Mouse (Mus musculus): ENCODE results near the gene Slc35c1.

Gene Slc35c1

DNA sequence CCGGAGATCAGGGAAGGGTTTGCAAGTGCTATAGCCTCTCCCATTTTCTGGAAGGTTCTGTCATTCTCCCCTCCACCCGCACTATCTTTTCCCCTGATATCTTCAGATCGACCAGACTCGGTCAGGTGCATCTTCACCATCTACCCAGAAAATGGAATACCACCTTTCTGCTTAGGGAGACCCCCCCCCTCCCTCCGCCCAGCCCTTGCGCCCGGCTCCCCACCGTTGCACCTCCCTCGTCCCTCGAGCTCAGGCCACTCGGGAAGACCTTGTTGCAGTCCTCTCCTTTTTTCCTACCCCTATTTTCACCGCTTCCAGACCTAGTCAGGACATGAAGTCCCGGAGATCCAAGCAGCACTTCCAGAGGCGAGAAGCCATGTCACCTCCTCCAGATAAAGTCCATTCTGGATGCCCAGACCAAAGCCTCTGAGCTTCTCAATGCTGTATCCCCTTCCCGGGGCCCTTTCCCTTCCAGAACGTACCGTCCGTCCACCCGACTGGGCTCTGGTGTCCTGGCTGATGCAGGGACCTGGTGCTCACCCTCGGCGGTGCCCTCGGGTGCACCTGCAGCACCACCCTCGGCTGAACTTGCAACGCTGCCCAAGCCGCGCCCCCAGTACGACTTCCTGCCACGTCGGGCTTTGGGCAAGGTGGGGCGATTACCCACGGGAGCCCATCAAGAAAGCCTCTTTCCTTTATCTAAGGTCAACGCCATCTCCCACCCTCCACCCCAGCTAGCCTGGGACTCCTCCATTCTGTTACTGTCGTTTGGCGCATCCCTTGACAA is at the start of gene Slc35c1:
Slc35c1 (minus strand) TSS at position 618 of the 787 bp plus-strand sequence.
- peak; percentile 46 for DNase-seq (ENCODE audit: low read depth, low spot score)

GRCm38 (mm10) chr2:92505291-92505690 is 45.0 kb upstream of the Slc35c1 start:
- no peak for DNase-seq (ENCODE audit: low read depth, low spot score)

DNA sequence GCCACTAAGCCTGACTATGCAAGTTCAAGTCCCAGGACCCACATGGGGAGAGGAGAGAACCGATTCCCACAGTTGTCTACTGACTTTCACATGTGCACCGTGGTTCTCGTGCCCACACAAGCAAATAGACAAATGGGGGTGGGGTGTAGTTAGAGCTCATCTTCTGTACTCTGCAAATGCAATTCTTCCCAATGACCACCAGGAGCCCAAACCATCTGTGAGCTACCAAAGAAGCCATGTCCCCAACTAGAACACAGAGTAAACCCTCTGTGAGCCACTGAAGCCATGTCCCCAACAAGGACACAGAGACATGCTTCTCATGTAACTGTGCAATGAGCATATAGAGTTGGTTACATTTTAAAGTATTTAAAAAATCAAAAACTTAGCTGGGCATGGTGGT is 43.1 kb upstream of the Slc35c1 start:
- no peak for DNase-seq (ENCODE audit: low read depth, low spot score)

DNA sequence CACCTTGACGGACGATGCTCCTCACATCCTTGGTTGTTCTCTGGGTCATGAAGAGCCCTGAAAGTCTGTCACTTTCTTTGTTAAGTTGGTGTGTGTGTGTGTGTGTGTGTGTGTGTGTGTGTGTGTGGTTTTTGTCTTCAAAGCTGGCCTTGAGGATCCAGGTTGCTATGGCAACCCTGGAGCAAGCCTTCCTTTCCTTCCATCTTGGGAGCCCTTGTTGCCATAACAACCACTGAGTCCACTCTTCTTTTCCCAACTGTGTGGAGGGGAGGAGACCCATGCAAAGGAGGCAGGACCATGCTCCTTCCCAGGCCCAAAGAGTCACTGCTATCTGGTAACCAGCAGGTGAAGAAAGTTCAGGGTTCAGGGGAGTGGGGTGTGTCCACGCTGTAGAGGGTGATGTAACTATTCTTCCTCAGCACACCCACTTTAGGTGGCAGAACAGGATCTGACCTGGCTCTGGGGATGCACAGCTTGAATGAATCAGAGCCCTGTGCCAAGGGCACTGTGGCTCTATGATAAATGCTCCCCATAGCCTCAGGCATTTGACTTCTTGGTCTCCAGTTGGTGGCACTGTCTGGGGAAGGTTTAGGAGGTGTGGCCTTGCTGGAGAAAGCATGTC is 39.5 kb upstream of the Slc35c1 start:
- peak; percentile 94 for DNase-seq (ENCODE audit: low read depth, low spot score)

GRCm38 (mm10) chr2:92497112-92497511 is 36.8 kb upstream of the Slc35c1 start:
- no peak for DNase-seq (ENCODE audit: low read depth, low spot score)

- peak; percentile 27 for DNase-seq (ENCODE audit: low read depth, low spot score)
Observed at GRCm38 (mm10) chr2:92496681-92497080, 36.3 kb upstream of the Slc35c1 start.

DNA sequence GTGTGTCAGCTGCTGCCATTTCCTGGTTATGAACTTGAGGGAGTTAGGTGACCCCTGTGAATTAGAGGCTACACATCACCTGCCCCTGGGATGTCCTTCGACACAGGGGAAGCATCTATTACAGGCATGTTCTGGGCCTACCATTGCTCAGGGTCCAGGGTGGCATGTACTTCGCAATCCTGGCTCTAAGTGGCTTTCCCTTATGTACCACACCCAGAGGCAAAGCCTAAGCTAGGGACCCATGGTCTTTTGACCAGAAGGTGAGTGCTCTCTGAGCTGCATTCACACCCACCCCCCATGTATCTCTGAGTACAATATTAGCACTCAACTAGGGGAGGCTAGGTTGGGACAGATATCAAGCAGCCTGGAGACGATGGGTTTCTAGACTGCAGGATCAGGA is 34.6 kb upstream of the Slc35c1 start:
- no peak for DNase-seq (ENCODE audit: low read depth, low spot score)

GRCm38 (mm10) chr2:92494423-92494822 is 34.1 kb upstream of the Slc35c1 start:
- DNase-seq (ENCODE audit: low read depth, low spot score): no peak

GRCm38 (mm10) chr2:92493656-92494390 is 33.5 kb upstream of the Slc35c1 start:
- peak; percentile 85 for DNase-seq (ENCODE audit: low read depth, low spot score)

DNA sequence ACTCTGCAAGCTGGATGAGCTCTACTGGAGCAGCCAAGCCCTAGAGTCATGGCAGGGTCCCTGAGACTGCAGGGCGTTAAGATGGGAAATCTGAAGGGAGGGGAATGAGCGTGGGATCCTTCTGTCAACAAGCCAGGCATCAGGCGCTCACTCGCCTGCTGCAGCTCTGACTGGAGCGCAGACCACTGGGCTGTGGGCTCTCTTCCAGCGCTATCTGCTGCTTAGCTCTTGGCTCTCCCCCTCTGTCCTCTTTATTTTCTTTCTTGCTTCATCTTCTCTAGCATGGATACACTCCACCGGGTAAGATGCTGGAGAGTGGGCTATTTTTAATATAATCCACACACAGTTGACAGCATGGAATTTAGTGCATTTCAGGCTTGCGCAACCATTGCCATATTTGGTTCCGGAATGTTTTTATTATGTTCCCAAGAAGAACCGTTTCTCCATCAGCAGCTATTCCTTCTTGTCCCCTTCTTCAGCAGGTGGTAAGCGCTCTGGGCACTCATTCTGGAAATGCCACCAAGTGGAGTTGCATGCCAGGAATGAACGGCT is 31.7 kb upstream of the Slc35c1 start:
- DNase-seq (ENCODE audit: low read depth, low spot score): peak; percentile 72

DNA sequence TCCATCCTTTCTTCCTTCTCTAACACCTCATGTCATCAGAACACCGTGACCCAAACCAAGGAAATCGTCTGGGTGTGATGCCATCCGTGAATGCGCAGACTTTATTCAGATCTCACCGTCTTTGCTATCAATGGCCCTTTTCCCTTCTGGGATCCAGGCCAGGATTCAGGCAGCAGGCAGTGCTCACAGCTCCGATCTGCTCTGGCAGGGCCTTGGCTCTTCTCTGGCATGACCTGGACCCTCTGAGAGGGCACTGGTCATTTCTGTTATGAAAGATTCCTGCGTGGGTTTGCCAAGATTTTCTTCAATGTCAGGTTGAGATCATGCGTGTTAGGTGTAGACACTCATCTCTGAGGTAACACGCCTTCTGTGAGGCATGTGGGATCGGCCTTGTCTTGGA is 30.2 kb upstream of the Slc35c1 start:
- peak; percentile 37 for DNase-seq (ENCODE audit: low read depth, low spot score)

- DNase-seq (ENCODE audit: low read depth, low spot score): no peak
Observed at GRCm38 (mm10) chr2:92487791-92488190, 27.5 kb upstream of the Slc35c1 start.

DNA sequence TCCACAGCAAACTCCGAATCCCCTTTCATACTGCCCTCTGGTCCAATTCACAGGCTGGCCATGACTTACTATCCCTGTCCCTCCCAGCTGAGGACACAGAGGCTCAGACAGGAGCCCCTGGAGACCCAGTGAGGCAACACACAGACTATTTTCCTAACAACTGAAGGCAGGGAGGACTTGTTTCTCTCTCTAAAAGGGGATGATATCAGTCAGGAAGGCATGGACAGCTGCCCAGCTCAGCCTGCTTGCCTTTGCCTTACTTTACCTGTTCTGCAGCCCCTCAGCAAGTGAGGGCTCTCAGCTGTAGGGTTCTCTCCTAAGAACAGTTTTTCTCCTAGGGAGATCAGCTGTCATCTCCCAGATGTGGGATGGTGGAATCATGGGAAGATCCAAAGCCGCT is 26.6 kb upstream of the Slc35c1 start:
- no peak for DNase-seq (ENCODE audit: low read depth, low spot score)

- DNase-seq (ENCODE audit: low read depth, low spot score): peak; percentile 84
Observed at GRCm38 (mm10) chr2:92486403-92486802, 26.1 kb upstream of the Slc35c1 start.

DNA sequence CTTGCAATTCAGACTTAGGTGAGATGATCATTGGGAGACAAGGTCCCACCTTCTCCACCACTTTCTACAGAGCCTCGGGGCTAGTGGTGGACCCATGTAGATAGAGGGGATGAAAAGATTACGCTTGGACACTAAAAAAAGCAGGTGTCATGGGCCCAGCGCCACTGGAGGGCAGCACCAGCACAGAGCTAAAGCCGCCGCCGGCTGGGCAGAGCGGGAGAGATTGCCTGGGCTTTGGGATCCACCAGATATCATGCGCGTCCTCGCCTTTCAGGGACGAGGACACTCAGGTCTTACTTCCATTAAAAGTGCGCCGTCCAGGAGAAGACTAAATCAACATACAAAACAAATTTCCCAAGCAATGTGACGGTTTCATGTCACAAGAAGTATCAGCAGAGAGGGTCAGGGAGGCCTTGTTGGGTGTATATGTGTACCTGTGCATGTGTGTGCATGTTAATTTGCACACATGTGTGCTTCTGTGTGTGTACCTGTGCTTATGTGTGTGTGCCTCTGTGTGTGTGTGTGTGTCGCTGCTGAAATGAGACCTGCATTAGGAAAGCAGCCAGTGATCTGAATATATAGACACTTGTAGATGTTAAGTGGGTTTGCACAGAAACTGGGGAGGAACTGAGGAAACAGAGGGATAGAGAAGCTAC is 25.4 kb upstream of the Slc35c1 start:
- peak; percentile 85 for DNase-seq (ENCODE audit: low read depth, low spot score)

- DNase-seq (ENCODE audit: low read depth, low spot score): peak; percentile 75
Observed at GRCm38 (mm10) chr2:92484256-92485025, 24.1 kb upstream of the Slc35c1 start.

GRCm38 (mm10) chr2:92483505-92483904 is 23.2 kb upstream of the Slc35c1 start:
- DNase-seq (ENCODE audit: low read depth, low spot score): no peak

DNA sequence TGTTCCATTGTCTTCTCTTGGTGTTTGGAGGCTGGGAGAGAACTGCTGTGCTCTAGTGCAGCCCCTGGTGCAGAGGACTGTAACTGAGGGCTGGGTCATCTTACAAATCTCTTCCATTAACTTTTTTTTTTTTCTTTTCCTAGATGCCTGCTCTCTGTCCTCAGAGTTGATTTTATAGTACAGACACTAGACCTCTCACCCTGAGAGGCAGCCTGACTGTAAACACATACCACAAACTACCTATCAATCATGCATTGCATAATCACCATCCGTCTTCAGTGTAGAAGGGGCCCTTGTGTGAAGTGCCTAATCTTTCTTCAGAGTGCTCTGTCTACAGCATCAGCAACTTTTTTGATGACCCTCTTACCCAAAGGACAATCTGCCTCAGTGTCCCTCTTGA is 22.2 kb upstream of the Slc35c1 start:
- DNase-seq (ENCODE audit: low read depth, low spot score): no peak

- no peak for DNase-seq (ENCODE audit: low read depth, low spot score)
Observed at GRCm38 (mm10) chr2:92478313-92478688, 18.0 kb upstream of the Slc35c1 start.

- peak; percentile 81 for DNase-seq (ENCODE audit: low read depth, low spot score)
Observed at GRCm38 (mm10) chr2:92477672-92478312, 17.5 kb upstream of the Slc35c1 start.
